ENCODE assay signal across 12 mouse cellular contexts in genomic region chr5:135901354-135902095, GRCm38 (mm10). TPM values are rescaled to one million over a fixed set of nuclear protein-coding genes. Genes with fewer than 3 reads are reported as not detected.
DNase-seq lines count a peak whose midpoint lies in the region; TF ChIP-seq lines count a peak whose summit lies in the region.
"Had no signal": no experiment of that assay in that cellular context is flagged by ENCODE, and none has a peak within 500 bp of the region (broad histone marks: within the 10 kb centered on the region; RNA-seq: fewer than 3 reads in every experiment).

No protein-coding gene starts in this region.

- H3ac ChIP-seq in myocyte (ENCODE audit: control insufficient read depth, insufficient read length): no peak overlapping the region

- peaks cover 2% of the 10 kb centered on the region for H3K79me2 ChIP-seq in myocyte (ENCODE audit: control insufficient read depth, insufficient read depth)

- H3K27ac ChIP-seq in layer of hippocampus, adult 2 months: no peak overlapping the region
- H3K27ac ChIP-seq: heart, embryonic 13.5 days; kidney, embryonic 15.5 days; stomach, embryonic 15.5 days had no signal

- DNase-seq in layer of hippocampus, adult 2 months (ENCODE audit: low spot score in 2 of 2): no peak
- no peak for DNase-seq in layer of hippocampus, postnatal 25 days (ENCODE audit: extremely low spot score in 1 of 2, low spot score in 1 of 2)
- DNase-seq in WW6 (ENCODE audit: low read depth, low spot score): peak; percentile 63
- no peak for DNase-seq in right cerebral cortex, postnatal 36 days (ENCODE audit: low spot score in 2 of 2)
- no peak for DNase-seq in left cerebral cortex, postnatal 25 days (ENCODE audit: low spot score in 2 of 2)
- no peak for DNase-seq in embryo, embryonic 11 days
- DNase-seq: adrenal gland, postnatal 25 days had no signal

- H3K4me2 ChIP-seq in myocyte (ENCODE audit: low read depth): no peak overlapping the region
- H3K4me2 ChIP-seq: heart, embryonic 13.5 days; kidney, embryonic 15.5 days; stomach, embryonic 15.5 days had no signal

- intact Hi-C loops in left cerebral cortex, postnatal 25 days (cut with DNase I): loop anchor here (5.0 kb wide), 1 partner anchor 161 kb away; no protein-coding TSS in a partner anchor

- H3K36me3 ChIP-seq in E14TG2a.4 (ENCODE audit: insufficient read depth, low read length) (peaks cover 25% of the 10 kb centered on the region), myocyte (ENCODE audit: control insufficient read depth, insufficient read depth) (peaks cover 6% of the 10 kb centered on the region)
- H3K36me3 ChIP-seq: stomach, embryonic 15.5 days had no signal

- no peak for TF ChIP-seq POLR2A in myocyte (IDR thresholded peaks at IDR 0.05; ENCODE audit: insufficient read length, low read depth)

- H3K9me3 ChIP-seq in E14TG2a.4 (ENCODE audit: low read length): no peaks in the 10 kb centered on the region
- H3K9me3 ChIP-seq: heart, embryonic 13.5 days; kidney, embryonic 15.5 days; stomach, embryonic 15.5 days had no signal

- TF ChIP-seq CTCF in layer of hippocampus, adult 2 months (conservative IDR thresholded peaks at IDR 0.05): peak; percentile 65
- TF ChIP-seq CTCF in E14TG2a.4 (conservative IDR thresholded peaks at IDR 0.05; ENCODE audit: low read length): peak; percentile 90

- no peak overlapping the region for H3K4me3 ChIP-seq in layer of hippocampus, adult 2 months
- H3K4me3 ChIP-seq in E14TG2a.4 (replicated peaks; ENCODE audit: low read length) (no peak overlapping the region), myocyte (no peak overlapping the region)
- H3K4me3 ChIP-seq: heart, embryonic 13.5 days; kidney, embryonic 15.5 days; stomach, embryonic 15.5 days had no signal

- H3K27me3 ChIP-seq in E14TG2a.4 (ENCODE audit: insufficient read depth, low read length) (no peaks in the 10 kb centered on the region), myocyte (ENCODE audit: control insufficient read depth, insufficient read depth, insufficient read length) (no peaks in the 10 kb centered on the region)
- H3K27me3 ChIP-seq: heart, embryonic 13.5 days; kidney, embryonic 15.5 days; stomach, embryonic 15.5 days had no signal

- peaks cover 85% of the 10 kb centered on the region for H3K4me1 ChIP-seq in E14TG2a.4 (replicated peaks; ENCODE audit: low read depth, low read length)

TF ChIP-seq in myocyte, 11 proteins besides CTCF, POLR2A, EP300 and RAD21:
- TF ChIP-seq MYOD1 (IDR thresholded peaks at IDR 0.05; ENCODE audit: control insufficient read depth in 1 of 3, insufficient read length in 2 of 3, low read depth in 2 of 3) (no peak), E2F4 (IDR thresholded peaks at IDR 0.05; ENCODE audit: insufficient read depth) (no peak), CEBPB (IDR thresholded peaks at IDR 0.05; ENCODE audit: insufficient read depth, poor library complexity, severe bottlenecking) (no peak), MAX (IDR thresholded peaks at IDR 0.05; ENCODE audit: low read depth) (no peak), POLR2AphosphoS2 (IDR thresholded peaks at IDR 0.05; ENCODE audit: insufficient read length, low read depth) (peak; percentile 33)

RNA-seq across cellular contexts. Expression of gene Hspb1, which starts 13.8 kb away (rescaled TPM):
- total RNA-seq in layer of hippocampus, adult 2 months (2021): 10 to 100 TPM; 15.4 to 16.8 TPM
- total RNA-seq in layer of hippocampus, postnatal 25 days (2021): 10 to 100 TPM in 1 of 2 experiments, 1 to 10 TPM in 1; 7.7 to 14.4 TPM
- polyA plus RNA-seq in myocyte (2012; fragmentation: generic; extraction: Trizol): 622 TPM
- 10 to 100 TPM; 16.9 to 19.7 TPM for total RNA-seq in left cerebral cortex, postnatal 25 days (2021)

RNA-seq across cellular contexts. Expression of gene Ywhag, which starts 32.9 kb away (rescaled TPM):
- total RNA-seq in layer of hippocampus, adult 2 months (2021): 1,000 to 10,000 TPM; 1,218 to 1,292 TPM
- 1,000 to 10,000 TPM; 1,286 to 1,307 TPM for total RNA-seq in layer of hippocampus, postnatal 25 days (2021)
- polyA plus RNA-seq in myocyte (2012; fragmentation: generic; extraction: Trizol): 244 TPM
- 1,000 to 10,000 TPM; 1,217 to 1,308 TPM for total RNA-seq in left cerebral cortex, postnatal 25 days (2021)
